25 mouse cellular contexts compared by ENCODE assay signal in the genomic region with DNA sequence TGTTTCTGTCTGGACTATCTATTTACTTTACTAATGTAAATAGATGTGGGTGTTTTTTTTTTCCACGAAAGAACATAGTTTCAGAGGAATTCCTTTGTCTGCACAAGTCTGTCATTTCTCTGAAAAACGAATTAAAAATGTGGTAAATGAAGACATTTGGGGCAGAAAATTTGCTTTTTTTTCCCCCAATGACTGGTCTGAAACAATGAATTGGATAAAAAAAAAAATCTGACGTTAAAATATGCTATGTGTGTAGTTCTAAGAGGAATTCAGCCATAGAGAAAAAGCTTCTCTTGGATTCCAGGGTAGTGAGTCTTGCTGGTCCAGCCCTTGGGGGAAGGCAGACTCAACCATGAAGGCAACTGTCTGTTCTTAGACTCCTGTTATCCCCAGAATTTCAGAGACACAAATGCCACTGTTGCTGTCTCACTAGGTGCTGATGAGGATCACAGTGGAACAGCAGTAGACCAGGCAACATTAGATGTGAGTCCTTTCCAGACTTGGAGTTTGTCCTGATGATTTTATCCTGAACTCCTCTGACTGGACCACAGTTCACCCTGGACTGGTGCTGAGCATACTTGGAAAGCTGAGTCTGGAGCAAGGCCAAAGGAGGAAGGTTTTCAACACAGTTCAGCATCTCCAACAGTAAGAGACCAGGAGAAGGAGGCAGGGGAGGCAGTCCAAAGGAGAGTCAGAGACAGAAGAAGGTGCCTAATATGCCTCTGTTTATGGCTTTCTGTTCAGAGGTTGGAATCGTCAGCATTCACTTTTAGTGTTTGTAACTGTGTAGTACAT.
"Had no signal": no experiment of that assay in that cellular context is flagged by ENCODE, and none has a peak within 500 bp of the region (broad histone marks: within the 10 kb centered on the region; RNA-seq: fewer than 3 reads in every experiment).

No protein-coding gene starts in this region.

- H3K4me1 ChIP-seq: heart, embryonic 12.5 days; hindbrain, embryonic 12.5 days; hindbrain, embryonic 15.5 days; kidney, embryonic 15.5 days; limb, embryonic 15.5 days; liver, embryonic 12.5 days had no signal

- H3K4me2 ChIP-seq: heart, embryonic 12.5 days; hindbrain, embryonic 12.5 days; hindbrain, embryonic 15.5 days; kidney, embryonic 15.5 days; limb, embryonic 13.5 days; limb, embryonic 15.5 days; liver, embryonic 12.5 days had no signal

- H3K36me3 ChIP-seq: heart, embryonic 12.5 days; hindbrain, embryonic 10.5 days; hindbrain, embryonic 12.5 days; hindbrain, embryonic 15.5 days; kidney, embryonic 15.5 days; limb, embryonic 13.5 days; limb, embryonic 15.5 days; liver, embryonic 12.5 days had no signal

- H3K27ac ChIP-seq: gastrocnemius, adult 2 months; heart, adult 2 months; hindbrain, embryonic 10.5 days; hindbrain, embryonic 12.5 days; hindbrain, embryonic 15.5 days; hindbrain, postnatal 0 days; kidney, embryonic 15.5 days; kidney, postnatal 0 days; limb, embryonic 13.5 days; limb, embryonic 15.5 days; liver, embryonic 12.5 days had no signal

- H3K9me3 ChIP-seq: heart, embryonic 12.5 days; hindbrain, embryonic 10.5 days; hindbrain, embryonic 12.5 days; hindbrain, embryonic 15.5 days; kidney, embryonic 15.5 days; limb, embryonic 13.5 days; limb, embryonic 15.5 days; liver, embryonic 12.5 days had no signal

- DNase-seq: gastrocnemius, adult 2 months; gastrocnemius, postnatal 10 days; gastrocnemius, postnatal 25 days; heart, adult 2 months; heart, postnatal 10 days; heart, postnatal 4 days; kidney, adult 11 months; kidney, adult 2 months; kidney, adult 9 months; kidney, postnatal 14 days; kidney, postnatal 36 days; layer of hippocampus, adult 9-11 months; layer of hippocampus, postnatal 36 days; left cerebral cortex, postnatal 4 days had no signal

- H3K27me3 ChIP-seq: heart, embryonic 12.5 days; hindbrain, embryonic 12.5 days; hindbrain, embryonic 15.5 days; kidney, embryonic 15.5 days; limb, embryonic 13.5 days; limb, embryonic 15.5 days; liver, embryonic 12.5 days had no signal

- ATAC-seq: hindbrain, postnatal 0 days; intestine, embryonic 16.5 days; liver, embryonic 12.5 days had no signal

- H3K4me3 ChIP-seq: gastrocnemius, adult 2 months; heart, adult 2 months; heart, embryonic 12.5 days; hindbrain, embryonic 10.5 days; hindbrain, embryonic 12.5 days; hindbrain, embryonic 15.5 days; kidney, embryonic 15.5 days; limb, embryonic 13.5 days; limb, embryonic 15.5 days; liver, embryonic 12.5 days had no signal

- H3K9ac ChIP-seq: heart, embryonic 12.5 days; hindbrain, embryonic 12.5 days; hindbrain, embryonic 15.5 days; kidney, embryonic 15.5 days; limb, embryonic 13.5 days; limb, embryonic 15.5 days; liver, embryonic 12.5 days had no signal
